Mouse (Mus musculus) c-Kit-positive CD71-positive TER-119-positive erythroid progenitor cells, embryonic 14.5 days (primary cell): ENCODE data around the gene Gmnn.
"Not testable (repeated sequence)": the region's sequence is repeated elsewhere in the genome, so short reads cannot be mapped to it uniquely, and the experiment has no call there.

Source experiments
- DNase-seq: peaks from one replicate; pipeline ENCODE4 v3.0.0-alpha.2; 2013; ENCODE audit warnings: low spot score

Gene Gmnn

GRCm38 (mm10) chr13:24761403-24762227 lies at the start of gene Gmnn:
Gene Gmnn, minus strand, starts transcription at chr13:24761923.
- peak; percentile 91 for DNase-seq

DNA sequence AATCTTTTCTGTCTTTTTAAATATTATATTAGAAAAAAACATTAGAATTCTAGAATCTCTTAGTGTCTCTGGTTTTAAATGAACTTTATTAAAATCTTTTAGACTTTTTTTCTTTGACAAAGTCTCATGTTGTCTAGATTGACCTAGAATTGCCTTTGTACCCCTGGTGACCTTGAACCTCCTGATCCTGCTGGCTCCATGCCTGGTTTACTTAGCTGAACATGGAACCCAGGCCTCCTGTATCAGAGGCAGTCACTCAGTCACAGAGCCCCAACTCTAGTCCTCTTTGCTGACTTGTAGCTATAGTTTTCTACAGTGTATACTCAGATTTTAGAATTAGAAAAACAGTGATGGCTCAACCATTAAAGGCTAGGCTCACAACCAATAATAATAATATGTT lies 44.4 kb upstream of the Gmnn start:
- DNase-seq, result no peak

DNA sequence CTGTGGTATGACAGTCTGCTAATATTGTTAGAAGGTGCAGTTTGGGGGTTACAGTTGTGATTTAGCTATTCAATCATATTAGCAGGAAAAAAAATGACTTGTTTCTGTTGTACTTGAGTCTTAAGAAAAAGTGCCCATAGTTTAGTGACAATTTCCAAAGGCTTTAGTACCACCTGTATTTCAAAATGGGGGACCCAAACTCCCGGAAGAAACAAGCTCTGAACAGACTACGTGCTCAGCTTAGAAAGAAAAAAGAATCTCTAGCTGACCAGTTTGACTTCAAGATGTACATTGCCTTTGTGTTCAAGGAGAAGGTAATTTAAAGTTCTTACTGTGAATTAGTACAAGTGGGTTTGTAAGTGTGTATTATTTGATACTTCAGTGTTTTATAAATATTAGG lies 41.5 kb upstream of the Gmnn start:
- peak; percentile 25 for DNase-seq

DNA sequence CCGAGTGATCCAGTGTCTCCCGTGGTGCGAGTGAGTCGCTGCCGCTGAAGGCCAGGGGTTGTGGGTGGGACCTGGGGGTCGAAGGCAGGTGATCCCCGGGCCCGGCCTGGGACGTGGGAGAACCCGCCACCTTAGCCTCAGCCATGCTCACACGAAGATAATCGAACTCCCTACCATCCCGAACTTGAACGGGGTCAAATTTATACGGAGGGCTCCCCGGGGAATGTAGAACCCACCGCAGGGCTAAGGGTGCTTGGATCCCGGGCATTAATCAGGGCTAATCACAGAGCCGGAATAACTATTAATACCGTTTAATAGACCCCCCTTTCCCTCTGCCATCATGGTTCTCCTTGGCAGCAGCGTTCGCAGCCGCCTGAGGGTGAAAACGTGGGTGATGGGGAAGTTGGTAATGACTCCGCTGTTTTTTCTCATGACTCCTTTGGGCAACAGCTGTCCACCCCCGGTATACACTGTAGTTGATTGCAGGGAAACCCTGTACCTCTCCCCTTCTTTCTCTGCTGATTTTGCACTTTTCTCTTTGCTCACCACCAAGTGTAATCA lies 40.5 kb upstream of the Gmnn start:
- peak; percentile 58 for DNase-seq

- peak; percentile 27 for DNase-seq
Measured at GRCm38 (mm10) chr13:24801308-24801921, 39.7 kb upstream of the Gmnn start, which contains the start of gene BC005537. Gene BC005537, plus strand, starts transcription at chr13:24801657.

DNA sequence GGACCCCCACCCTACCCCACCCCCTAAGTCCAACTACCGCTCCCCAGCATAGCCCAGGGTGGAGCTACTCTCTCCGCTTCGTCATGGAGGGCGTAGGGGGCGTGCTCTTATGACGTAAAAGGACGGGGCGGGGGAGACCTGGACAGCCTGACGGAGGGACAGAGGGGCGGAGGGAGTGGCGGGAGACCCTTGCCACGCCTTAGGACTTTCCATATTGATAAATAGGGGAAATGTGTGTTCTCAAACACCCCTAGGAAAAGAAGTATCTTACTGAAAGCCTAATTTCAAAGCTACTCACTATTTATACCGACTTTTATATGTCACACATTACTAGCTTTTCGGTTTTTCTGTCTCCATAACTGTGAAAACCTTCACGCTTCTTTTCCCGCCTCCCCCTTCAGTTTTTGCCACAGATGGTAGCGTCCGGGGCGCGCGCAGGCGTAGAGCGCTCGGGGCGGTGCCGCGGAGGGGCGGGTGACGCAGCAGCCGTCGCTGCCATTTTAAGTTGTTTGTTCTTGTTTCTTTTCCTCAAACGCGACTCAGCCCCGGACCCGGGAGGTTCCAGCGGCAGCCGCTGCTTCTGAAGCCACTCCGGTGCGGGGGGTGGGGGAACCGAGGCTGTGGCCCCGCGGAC lies 39.1 kb upstream of the Gmnn start:
- DNase-seq, result peak; percentile 98

DNA sequence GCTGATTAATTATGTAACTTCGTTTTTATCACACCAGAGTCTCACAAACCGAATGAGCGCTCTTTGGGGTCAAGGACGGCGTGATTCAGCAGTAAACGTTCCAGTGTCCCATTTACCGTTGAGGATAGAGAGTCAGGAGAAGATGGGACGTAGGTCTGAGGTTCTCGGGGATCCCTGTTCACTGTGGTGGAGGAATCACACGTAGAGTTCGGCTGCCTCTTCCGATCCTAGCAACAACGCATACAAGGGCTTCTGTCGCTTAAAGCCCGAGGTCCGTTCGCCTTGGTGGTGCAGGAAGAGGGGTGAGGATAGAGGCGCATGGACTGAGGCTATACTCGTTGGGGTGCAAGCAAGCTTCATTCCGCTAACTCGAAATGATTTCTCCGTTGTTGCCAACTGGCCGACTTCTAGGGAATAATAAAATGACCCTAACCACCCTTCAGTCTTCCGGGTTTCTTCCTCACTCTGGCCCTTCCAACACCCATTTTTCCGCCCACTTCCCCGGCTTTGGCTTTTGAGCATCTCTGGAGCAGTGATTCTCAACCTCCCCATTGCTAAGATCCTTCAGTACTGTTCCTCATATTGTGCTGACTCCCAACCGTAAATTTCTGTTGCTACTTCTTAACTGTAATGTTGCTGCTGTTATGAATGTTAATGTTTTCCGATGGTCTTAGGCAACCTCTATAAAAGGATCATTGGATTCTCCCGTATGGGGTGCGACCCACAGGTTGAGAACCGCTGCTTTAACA lies 38.4 kb upstream of the Gmnn start:
- DNase-seq, result peak; percentile 66

- DNase-seq, result no peak
Measured at GRCm38 (mm10) chr13:24799378-24799777, 37.7 kb upstream of the Gmnn start.

- no peak for DNase-seq
Measured at GRCm38 (mm10) chr13:24798686-24799085, 37.0 kb upstream of the Gmnn start.

- no peak for DNase-seq
Measured at GRCm38 (mm10) chr13:24792411-24793045, 30.8 kb upstream of the Gmnn start.

DNA sequence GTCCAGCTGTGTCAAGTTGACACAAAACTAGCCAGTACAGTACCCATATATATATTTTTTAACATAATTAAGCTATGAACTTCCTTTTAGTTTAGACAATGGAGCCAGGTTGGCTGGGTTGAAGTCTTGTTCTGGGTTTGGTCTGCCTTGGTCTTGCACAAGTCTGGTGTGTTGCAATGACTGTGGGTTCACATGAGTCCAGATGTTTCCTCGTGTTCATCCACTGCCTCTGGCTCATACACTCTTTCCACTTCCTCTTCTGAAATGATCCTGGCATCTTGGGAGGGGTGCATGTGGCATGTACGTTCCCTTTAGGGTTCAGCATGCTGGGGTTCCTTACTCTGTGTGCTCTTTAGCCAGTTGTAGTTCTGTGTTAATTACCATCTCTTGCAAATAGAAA lies 29.6 kb upstream of the Gmnn start:
- no peak for DNase-seq

GRCm38 (mm10) chr13:24787477-24787876 lies 25.8 kb upstream of the Gmnn start:
- DNase-seq, result no peak

DNA sequence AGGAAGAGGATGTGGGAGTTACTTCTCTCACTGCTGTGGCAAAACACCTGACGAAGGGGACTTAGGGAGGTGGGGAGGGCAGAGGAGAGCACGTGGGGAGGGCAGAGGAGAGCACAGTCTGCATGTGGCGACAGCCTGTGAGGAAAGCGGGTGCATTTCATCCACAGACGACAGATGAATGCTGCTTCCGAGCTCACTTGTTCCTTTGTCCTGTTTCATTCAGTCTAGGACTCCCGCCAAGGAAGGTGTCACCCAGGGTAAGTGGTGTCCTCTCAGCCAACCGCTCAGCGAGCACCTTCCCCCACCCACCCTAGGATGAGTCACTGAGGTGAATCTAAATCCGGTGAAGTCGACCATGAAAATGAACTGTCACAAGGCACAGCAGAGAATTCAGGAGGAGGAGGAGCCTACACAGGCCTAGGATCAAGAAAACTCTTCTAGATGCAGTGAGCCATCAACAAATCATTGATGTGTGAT lies 24.3 kb upstream of the Gmnn start:
- DNase-seq, result no peak

DNA sequence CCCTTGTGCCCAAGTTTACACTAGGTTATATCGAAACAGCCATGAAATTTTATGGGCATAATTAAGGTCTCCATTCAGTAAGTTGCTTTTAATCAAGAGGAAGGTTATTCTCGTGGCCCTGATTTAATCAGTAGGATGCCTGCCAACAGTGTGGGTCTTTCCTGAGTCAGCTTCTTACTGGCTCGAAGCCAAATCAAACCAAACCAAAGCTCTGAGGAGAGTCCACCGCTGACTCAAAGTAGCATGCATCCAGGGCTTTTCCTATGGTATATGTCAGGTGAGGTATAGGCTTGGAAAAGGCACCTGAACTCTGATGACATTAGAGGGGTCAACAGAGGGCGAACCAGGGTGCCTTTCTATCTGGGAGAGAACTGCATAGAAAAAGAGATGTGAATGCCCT lies 20.2 kb upstream of the Gmnn start:
- DNase-seq, result no peak

GRCm38 (mm10) chr13:24778706-24779380 lies 17.1 kb upstream of the Gmnn start:
- no peak for DNase-seq

DNA sequence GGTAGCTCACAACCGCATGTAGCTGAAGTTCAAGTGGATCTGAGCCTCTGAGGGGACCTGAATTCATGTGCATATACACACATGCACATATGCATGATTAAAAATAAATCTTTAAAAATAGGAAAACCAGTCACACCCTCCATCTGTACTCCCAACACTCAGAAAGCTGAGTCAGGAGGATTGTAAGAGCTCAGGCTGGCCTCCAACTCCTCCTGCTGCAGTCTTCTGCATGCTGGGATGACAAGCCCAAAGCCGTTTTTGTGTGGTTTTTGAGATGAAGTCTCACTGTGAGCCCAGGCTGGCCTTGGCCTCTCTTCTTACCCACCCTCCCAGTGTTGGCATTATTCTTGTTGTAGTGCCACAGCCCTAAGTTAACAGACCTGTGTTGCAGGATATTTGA lies 16.3 kb upstream of the Gmnn start:
- DNase-seq, result no peak

DNA sequence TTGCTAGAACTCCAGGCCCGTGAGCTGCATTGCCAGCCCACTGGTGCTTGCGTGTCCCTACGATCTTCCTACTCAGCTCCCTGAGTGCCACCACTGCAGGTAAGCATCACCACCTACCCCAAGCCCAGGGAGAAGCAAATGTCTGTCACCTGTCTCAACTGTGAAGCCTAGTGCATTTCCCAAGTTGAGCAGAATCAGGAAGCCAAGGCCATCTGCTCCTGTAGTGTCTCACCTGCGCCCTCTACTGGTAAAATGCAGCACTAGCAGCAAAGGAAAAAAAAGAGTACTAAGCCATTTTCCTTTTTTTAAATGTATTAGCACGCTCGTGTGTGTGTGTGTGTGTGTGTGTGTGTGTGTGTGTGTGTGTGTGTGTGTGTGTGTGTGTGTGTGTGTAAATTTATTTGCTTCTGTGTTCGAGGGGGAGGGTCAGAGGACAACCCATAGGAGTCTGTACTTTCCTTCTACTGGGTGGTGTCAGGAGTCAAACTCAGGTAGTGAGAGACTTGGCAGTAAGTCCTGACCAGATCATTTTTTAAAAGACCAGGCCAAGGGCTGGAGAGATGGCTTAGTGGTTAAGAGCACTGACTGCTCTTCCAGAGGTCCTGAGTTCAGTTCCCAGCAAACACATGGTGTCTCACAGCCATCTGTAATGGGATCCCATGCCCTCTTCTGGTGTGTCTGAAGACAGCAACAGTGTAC lies 14.6 kb upstream of the Gmnn start:
- peak; percentile 73 for DNase-seq

DNA sequence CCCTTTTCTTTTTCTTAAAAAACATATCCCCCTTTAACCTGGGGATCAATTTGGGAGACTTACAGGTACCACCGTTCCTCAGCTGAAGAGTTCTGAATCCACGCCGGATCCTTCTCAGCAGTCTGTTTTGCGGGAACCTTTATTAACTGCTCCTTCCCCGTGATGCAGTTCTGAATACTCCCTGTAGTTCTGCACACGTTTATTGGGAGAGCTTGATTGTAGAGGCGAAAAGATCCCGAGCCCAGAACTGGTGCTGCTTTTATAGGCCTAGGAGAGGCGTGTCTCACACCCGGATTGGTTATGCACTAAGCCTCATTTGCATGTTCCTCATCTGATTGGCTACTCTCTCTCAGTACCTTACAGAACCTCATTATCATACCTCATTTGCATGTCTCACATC lies 9.8 kb upstream of the Gmnn start:
- DNase-seq, result not testable (repeated sequence)

DNA sequence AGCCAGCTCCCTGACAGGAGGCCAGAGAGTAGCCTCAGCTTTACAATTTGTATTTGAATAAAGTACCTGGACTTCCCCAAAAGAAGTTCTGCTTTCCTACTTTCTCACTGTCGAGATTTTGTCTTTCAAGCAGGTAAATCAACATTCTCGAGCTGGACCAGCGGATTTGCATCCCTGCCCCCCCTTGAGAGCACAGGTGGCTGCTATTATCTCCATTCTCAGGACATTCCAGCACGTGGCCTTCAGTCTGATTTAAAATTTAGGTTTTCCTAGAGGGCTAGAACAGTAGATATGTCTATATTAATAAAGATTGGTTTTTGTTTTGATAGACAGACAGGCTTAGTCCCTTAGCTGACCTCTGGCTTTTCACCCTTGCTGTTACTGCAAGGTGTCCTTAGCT lies 6.1 kb upstream of the Gmnn start:
- not testable (repeated sequence) for DNase-seq

DNA sequence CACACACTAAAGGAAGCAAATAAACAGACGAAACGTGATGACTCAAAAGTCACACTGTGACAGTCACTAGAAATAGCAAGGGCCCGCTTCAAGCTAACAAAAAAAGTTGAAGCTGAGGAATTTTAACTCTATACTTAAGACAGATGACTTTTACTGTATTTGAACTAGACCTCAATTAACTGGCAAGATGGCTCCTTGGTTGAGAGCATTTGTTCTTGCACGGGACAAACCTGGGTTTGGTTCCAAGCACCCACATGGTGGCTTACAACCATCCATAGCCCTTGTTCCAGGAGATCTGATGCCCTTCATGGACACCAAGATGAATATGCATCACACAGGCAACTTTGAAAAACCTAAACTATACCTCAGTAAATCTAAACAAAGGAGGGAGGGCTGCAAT lies 531 bp upstream of the Gmnn start:
- DNase-seq, result no peak
